Mouse (Mus musculus) heart, adult 2 months (tissue): ENCODE measurements around the gene Crim1. TPM values are rescaled to one million over a fixed set of nuclear protein-coding genes. Genes with fewer than 3 reads are reported as not detected.

Source experiments
- DNase-seq, 2 experiments: peaks; one replicate each; pipeline ENCODE4 v3.0.0; 2021
- H3K27ac ChIP-seq: fragments of 200-600 bp; 2 replicates; pipeline ENCODE4 v1.8.1; 2022
- H3K27me3 ChIP-seq: fragments of 200-500 bp; 2 replicates; pipeline ENCODE4 v1.6.1; 2012; ENCODE audit warnings: mild to moderate bottlenecking, low read length, inconsistent platforms, mixed read lengths; ENCODE audit not compliant: control insufficient read depth, insufficient read depth
- H3K36me3 ChIP-seq: fragments of 200-500 bp; 2 replicates; pipeline ENCODE4 v1.6.1; 2012; ENCODE audit warnings: low read length, inconsistent platforms; ENCODE audit not compliant: control insufficient read depth, insufficient read depth
- H3K4me1 ChIP-seq: fragments of 200-500 bp; 2 replicates; pipeline ENCODE4 v1.6.1; 2011; ENCODE audit warnings: low read length; ENCODE audit not compliant: control insufficient read depth, insufficient read depth
- H3K4me3 ChIP-seq: fragments of 200-600 bp; 2 replicates; pipeline ENCODE4 v1.8.1; 2022
- H3K79me2 ChIP-seq: fragments of 200-500 bp; replicated peaks from 2 replicates; pipeline ENCODE4 v1.6.1; 2012; ENCODE audit warnings: mild to moderate bottlenecking, inconsistent platforms, low read length, moderate library complexity, mixed read lengths; ENCODE audit not compliant: control insufficient read depth, insufficient read depth
- H3K9ac ChIP-seq: fragments of 200-500 bp; 2 replicates; pipeline ENCODE4 v1.6.1; 2012; ENCODE audit warnings: low read depth, mild to moderate bottlenecking, control low read depth, inconsistent platforms, low read length, mixed read lengths
- CTCF ChIP-seq: fragments of 200-600 bp; IDR thresholded peaks from 2 replicates; pipeline ENCODE4 v1.8.1; 2022; ENCODE audit warnings: antibody characterized with exemption, mild to moderate bottlenecking, moderate library complexity
- EP300 ChIP-seq: fragments of 200-500 bp; IDR thresholded peaks from 2 replicates; pipeline ENCODE4 v1.6.1; 2011; ENCODE audit warnings: low read depth, low read length, control low read depth; ENCODE audit not compliant: insufficient read depth
- POLR2A ChIP-seq: fragments of 200-500 bp; IDR thresholded peaks from 2 replicates; pipeline ENCODE4 v1.6.1; 2011; ENCODE audit warnings: mild to moderate bottlenecking, low read depth, low read length, control low read depth; ENCODE audit not compliant: insufficient read depth
- WGBS: fragments of 180-500 bp; shearing (Covaris S2); methylation state at CpG from one replicate; pipeline ENCODE4 v1.1.7; 2018; 5-methylcytosine and 5-hydroxymethylcytosine counted together
- intact Hi-C: fragments of 180-260 bp; cut with DNase I; formaldehyde crosslinking; loops from one replicate; pipeline ENCODE4 v1.15.1; 2025
- polyA plus RNA-seq: library from polyadenylated mRNA; depleted of rRNA; stranded (reverse); fragments of >200 nt; gene quantifications from 2 replicates; pipeline ENCODE4 v1.2.3, GENCODE M21; 2012
- total RNA-seq, 2 experiments: library from RNA; stranded (reverse); gene quantifications; 2 replicates each; pipeline ENCODE4 v1.2.3; 2021

The Crim1 gene
- total and polyA plus RNA-seq, 3 experiments, result 28.2 to 55.4 (median 50.6) TPM

GRCm38 (mm10) chr17:78203478-78203877, 3.4 kb downstream of the Crim1 start:
- 59% methylated on average over 5 of the region's 5 CpGs for WGBS
- intact Hi-C loops, result no loop called here

GRCm38 (mm10) chr17:78206421-78206820, 6.4 kb downstream of the Crim1 start:
- H3K4me1 ChIP-seq, result peaks cover 24% of the 10 kb centered on the region
- peaks cover 22% of the 10 kb centered on the region for H3K36me3 ChIP-seq
- no peaks in the 10 kb centered on the region for H3K27me3 ChIP-seq
- H3K9ac ChIP-seq, result no peak overlapping the region
- DNase-seq, result no peak
- WGBS, result 24% methylated on average over 2 of the region's 2 CpGs
- H3K27ac ChIP-seq, result no peak overlapping the region
- peaks cover 14% of the 10 kb centered on the region for H3K79me2 ChIP-seq
- no peak overlapping the region for H3K4me3 ChIP-seq
- intact Hi-C loops, result loop anchor here (2.0 kb wide), 1 partner anchor 34 kb away; no protein-coding TSS in a partner anchor
- TF ChIP-seq POLR2A (no peak), CTCF (no peak), EP300 (no peak)

More at GRCm38 (mm10) chr17:78203478-78203877, 3.4 kb downstream of the Crim1 start:
- H3K4me3 ChIP-seq, result no peak overlapping the region
- no peak overlapping the region for H3K27ac ChIP-seq
- peaks cover 12% of the 10 kb centered on the region for H3K36me3 ChIP-seq
- TF ChIP-seq CTCF (peak; percentile 64), POLR2A (no peak), EP300 (no peak)
- H3K4me1 ChIP-seq, result peaks cover 23% of the 10 kb centered on the region
- H3K27me3 ChIP-seq, result no peaks in the 10 kb centered on the region
- H3K79me2 ChIP-seq, result peaks cover 20% of the 10 kb centered on the region
- DNase-seq, result no peak
- no peak overlapping the region for H3K9ac ChIP-seq

GRCm38 (mm10) chr17:78207246-78207645, 7.2 kb downstream of the Crim1 start:
- Histone ChIP-seq H3K79me2 (peaks cover 13% of the 10 kb centered on the region), H3K36me3 (peaks cover 25% of the 10 kb centered on the region), H3K27me3 (no peaks in the 10 kb centered on the region), H3K4me1 (peaks cover 24% of the 10 kb centered on the region), H3K4me3 (no peak overlapping the region), H3K9ac (no peak overlapping the region), H3K27ac (no peak overlapping the region)
- whole genome bisulfite sequencing, result 58% methylated on average over 3 of the region's 3 CpGs
- no peak for DNase-seq
- TF ChIP-seq EP300 (no peak), CTCF (no peak), POLR2A (no peak)
- intact Hi-C loops, result loop anchor here (2.0 kb wide), 1 partner anchor 34 kb away; no protein-coding TSS in a partner anchor

DNA sequence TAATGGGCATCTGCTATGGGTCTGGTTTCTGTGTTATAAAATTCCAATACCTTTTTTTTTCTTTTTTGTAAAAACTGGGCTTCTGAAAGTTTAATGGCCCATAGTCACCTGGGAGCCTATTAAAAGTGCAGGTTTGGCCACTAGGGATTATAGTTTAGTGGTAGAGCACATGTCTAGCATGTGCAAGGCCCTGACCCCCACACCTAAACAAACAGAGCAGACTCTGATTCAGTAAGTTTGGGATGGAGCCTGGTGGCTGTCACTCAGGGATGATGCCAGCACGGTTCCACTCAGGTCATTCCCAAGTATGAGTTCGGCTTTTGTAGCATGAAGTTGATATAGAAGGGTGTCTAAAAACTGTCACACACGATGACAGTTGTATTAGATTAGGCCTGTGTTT, 8.8 kb downstream of the Crim1 start:
- Histone ChIP-seq H3K36me3 (peaks cover 25% of the 10 kb centered on the region), H3K9ac (no peak overlapping the region), H3K79me2 (peaks cover 11% of the 10 kb centered on the region), H3K4me1 (peaks cover 19% of the 10 kb centered on the region), H3K27ac (no peak overlapping the region), H3K27me3 (no peaks in the 10 kb centered on the region), H3K4me3 (no peak overlapping the region)
- TF ChIP-seq EP300 (no peak), CTCF (no peak), POLR2A (no peak)
- intact Hi-C loops, result no loop called here
- 68% methylated on average over 3 of the region's 3 CpGs for WGBS
- no peak for DNase-seq

DNA sequence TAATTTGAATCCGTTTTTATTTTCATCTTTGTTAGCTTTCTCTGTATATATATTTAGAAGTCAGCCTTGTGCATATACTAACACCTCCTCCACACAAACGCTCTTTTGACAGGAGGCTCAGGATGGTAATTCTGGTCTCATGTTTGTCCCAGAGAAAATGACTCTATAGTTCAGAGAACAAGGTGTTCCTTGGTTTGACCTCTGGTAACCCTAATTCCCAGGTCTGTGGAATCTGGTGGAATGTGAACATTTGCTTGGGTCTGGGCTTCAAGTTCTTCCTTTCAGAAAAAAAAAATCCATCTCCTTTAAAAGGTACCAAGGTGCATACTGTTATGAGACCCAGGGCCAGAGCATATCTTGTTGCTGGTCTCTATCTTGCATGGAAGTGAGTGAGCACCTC, 9.6 kb downstream of the Crim1 start:
- Histone ChIP-seq H3K27me3 (no peaks in the 10 kb centered on the region), H3K4me1 (peaks cover 16% of the 10 kb centered on the region), H3K4me3 (no peak overlapping the region), H3K36me3 (peaks cover 25% of the 10 kb centered on the region), H3K9ac (no peak overlapping the region), H3K27ac (no peak overlapping the region), H3K79me2 (peaks cover 8% of the 10 kb centered on the region)
- 81% methylated on average over 2 of the region's 2 CpGs for WGBS
- intact Hi-C loops, result no loop called here
- TF ChIP-seq EP300 (no peak), CTCF (no peak), POLR2A (no peak)
- no peak for DNase-seq

DNA sequence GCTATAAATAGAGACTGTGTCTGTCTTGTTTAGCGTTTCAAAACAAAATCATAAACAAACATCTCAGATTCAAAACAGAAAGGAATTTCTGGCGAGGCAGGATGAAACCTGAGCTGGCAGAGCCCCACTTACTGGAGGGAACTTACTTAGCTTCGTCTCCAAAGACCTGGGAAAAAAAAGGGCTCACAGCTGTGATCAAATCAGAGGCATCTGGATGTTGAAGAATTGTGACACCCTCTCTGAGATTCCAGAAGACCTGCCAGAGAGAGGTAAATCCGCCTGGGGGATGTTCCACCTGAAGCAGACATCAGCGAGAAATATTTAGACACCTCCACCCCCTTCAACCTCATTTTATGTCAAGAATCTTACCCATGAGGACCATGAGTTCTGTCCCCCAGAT, 11.8 kb downstream of the Crim1 start:
- no peaks in the 10 kb centered on the region for H3K27me3 ChIP-seq
- no peak overlapping the region for H3K27ac ChIP-seq
- 61% methylated on average over 5 of the region's 5 CpGs for WGBS
- peaks cover 28% of the 10 kb centered on the region for H3K36me3 ChIP-seq
- TF ChIP-seq EP300 (no peak), CTCF (no peak), POLR2A (no peak)
- H3K79me2 ChIP-seq, result peaks cover 4% of the 10 kb centered on the region
- intact Hi-C loops, result no loop called here
- H3K4me3 ChIP-seq, result no peak overlapping the region
- H3K4me1 ChIP-seq, result peaks cover 16% of the 10 kb centered on the region
- no peak for DNase-seq
- no peak overlapping the region for H3K9ac ChIP-seq
